Mouse (Mus musculus) thymus, adult 2 months (tissue): ENCODE results near the gene Rassf9.

Source experiments
- CTCF ChIP-seq: fragments of 200-500 bp; IDR thresholded peaks from 2 replicates; pipeline ENCODE4 v1.5.1; 2012; ENCODE audit warnings: mild to moderate bottlenecking, control low read depth, low read length, moderate library complexity, borderline replicate concordance; ENCODE audit not compliant: control insufficient read depth, poor library complexity, insufficient read depth; ENCODE audit errors: extremely low read depth
- POLR2A ChIP-seq: fragments of 200-500 bp; IDR thresholded peaks from 2 replicates; pipeline ENCODE4 v1.6.1; 2012; ENCODE audit warnings: mild to moderate bottlenecking, low read length, control low read depth, moderate library complexity; ENCODE audit not compliant: control insufficient read depth, poor library complexity, insufficient read depth; ENCODE audit errors: extremely low read depth

- TF ChIP-seq POLR2A (no peak), CTCF (no peak)
These were observed 2.1 kb downstream of the Rassf9 start for GRCm38 (mm10) chr10:102514159-102514558.
